In genomic region chr11:86572623-86573022, GRCm38 (mm10) we compare ENCODE assay signal across 22 mouse cellular contexts. TPM values are rescaled to one million over a fixed set of nuclear protein-coding genes. Genes with fewer than 3 reads are reported as not detected.
A peak's percentile ranks its signal among the peaks of the same experiment; 100 is the strongest.
DNase-seq lines count a peak whose midpoint lies in the region; ATAC-seq and TF ChIP-seq lines count a peak whose summit lies in the region.
"Had no signal": no experiment of that assay in that cellular context is flagged by ENCODE, and none has a peak within 500 bp of the region (broad histone marks: within the 10 kb centered on the region; RNA-seq: fewer than 3 reads in every experiment).

No protein-coding gene starts in this region.

- no peak for DNase-seq in lung, embryonic 14.5 days
- DNase-seq in lung, postnatal 10 days: no peak
- DNase-seq in 416B (ENCODE audit: low read depth) (peak; percentile 49), A20 (ENCODE audit: low read depth, low spot score) (peak; percentile 41)
- no peak for DNase-seq in embryonic facial prominence, embryonic 10.5 days (ENCODE audit: low spot score)
- no peak for DNase-seq in cerebellum, postnatal 4 days (ENCODE audit: low spot score in 2 of 2)
- no peak for DNase-seq in midbrain, embryonic 11.5 days (ENCODE audit: low spot score, missing footprints)
- DNase-seq: adrenal gland, adult 8-10 months; cerebellum, adult 2 months; cerebellum, postnatal 36 days; forebrain, postnatal 0 days; gastrocnemius, postnatal 36 days; heart, postnatal 4 days; kidney, postnatal 36 days; thymus, adult 18-20 months had no signal

- no peak overlapping the region for H3K4me2 ChIP-seq in lung, embryonic 14.5 days
- H3K4me2 ChIP-seq in midbrain, embryonic 11.5 days: no peak overlapping the region
- H3K4me2 ChIP-seq: heart, embryonic 15.5 days; hindbrain, embryonic 14.5 days; neural tube, embryonic 15.5 days; stomach, embryonic 15.5 days had no signal

- H3K4me3 ChIP-seq in lung, embryonic 14.5 days (ENCODE audit: low read depth, low read length): no peak overlapping the region
- no peak overlapping the region for H3K4me3 ChIP-seq in embryonic facial prominence, embryonic 10.5 days
- H3K4me3 ChIP-seq in midbrain, embryonic 11.5 days (ENCODE audit: low read depth, low read length): no peak overlapping the region
- H3K4me3 ChIP-seq: heart, embryonic 15.5 days; neural tube, embryonic 15.5 days; stomach, embryonic 15.5 days had no signal

- WGBS in lung, embryonic 14.5 days: 57% methylated on average over 2 of the region's 2 CpGs
- WGBS in embryonic facial prominence, embryonic 10.5 days: 78% methylated on average over 2 of the region's 2 CpGs
- WGBS in midbrain, embryonic 11.5 days: 74% methylated on average over 2 of the region's 2 CpGs

- peak overlapping the region; percentile 86 for H3K27ac ChIP-seq in lung, embryonic 14.5 days (ENCODE audit: low read depth)
- peak overlapping the region; percentile 85 for H3K27ac ChIP-seq in embryonic facial prominence, embryonic 10.5 days (replicated peaks)
- H3K27ac ChIP-seq in midbrain, embryonic 11.5 days (ENCODE audit: low read depth, low read length): no peak overlapping the region
- H3K27ac ChIP-seq: hindbrain, embryonic 14.5 days; liver, embryonic 14.5 days; neural tube, embryonic 15.5 days had no signal

- H3K27me3 ChIP-seq in lung, embryonic 14.5 days (ENCODE audit: insufficient read depth, low read length): no peaks in the 10 kb centered on the region
- H3K27me3 ChIP-seq in embryonic facial prominence, embryonic 10.5 days (replicated peaks; ENCODE audit: low read depth, poor library complexity, severe bottlenecking): no peaks in the 10 kb centered on the region
- H3K27me3 ChIP-seq in midbrain, embryonic 11.5 days (ENCODE audit: control insufficient read depth, insufficient read depth, low read length): no peaks in the 10 kb centered on the region
- H3K27me3 ChIP-seq: heart, embryonic 15.5 days; neural tube, embryonic 15.5 days; stomach, embryonic 15.5 days had no signal

- no peak; the same call in 1 of the 2 replicates for TF ChIP-seq CTCF in lung, embryonic 14.5 days (IDR thresholded peaks at IDR 0.05; ENCODE audit: low read depth)

- H3K9ac ChIP-seq in lung, embryonic 14.5 days: no peak overlapping the region
- no peak overlapping the region for H3K9ac ChIP-seq in midbrain, embryonic 11.5 days (ENCODE audit: low read length)
- H3K9ac ChIP-seq: forebrain, postnatal 0 days; heart, embryonic 15.5 days; hindbrain, embryonic 14.5 days; liver, embryonic 14.5 days; neural tube, embryonic 15.5 days; stomach, embryonic 15.5 days had no signal

- H3K9me3 ChIP-seq in lung, embryonic 14.5 days (ENCODE audit: low read depth, low read length): no peaks in the 10 kb centered on the region
- H3K9me3 ChIP-seq in embryonic facial prominence, embryonic 10.5 days: no peaks in the 10 kb centered on the region
- H3K9me3 ChIP-seq in midbrain, embryonic 11.5 days (ENCODE audit: control insufficient read depth, low read length): no peaks in the 10 kb centered on the region
- H3K9me3 ChIP-seq: heart, embryonic 15.5 days; neural tube, embryonic 15.5 days; stomach, embryonic 15.5 days had no signal

- no peaks in the 10 kb centered on the region; the same call in 1 of the 2 replicates for H3K36me3 ChIP-seq in lung, embryonic 14.5 days (ENCODE audit: insufficient read depth)
- no peaks in the 10 kb centered on the region for H3K36me3 ChIP-seq in embryonic facial prominence, embryonic 10.5 days (replicated peaks)
- no peaks in the 10 kb centered on the region for H3K36me3 ChIP-seq in midbrain, embryonic 11.5 days (ENCODE audit: control insufficient read depth, insufficient read depth, low read length)
- H3K36me3 ChIP-seq: neural tube, embryonic 15.5 days; stomach, embryonic 15.5 days had no signal

- peaks cover 21% of the 10 kb centered on the region for H3K4me1 ChIP-seq in lung, embryonic 14.5 days (ENCODE audit: insufficient read depth)
- peaks cover 61% of the 10 kb centered on the region for H3K4me1 ChIP-seq in embryonic facial prominence, embryonic 10.5 days
- no peaks in the 10 kb centered on the region for H3K4me1 ChIP-seq in midbrain, embryonic 11.5 days (ENCODE audit: control insufficient read depth, insufficient read depth, low read length)

- no peak for ATAC-seq in lung, embryonic 14.5 days (ENCODE audit: insufficient read depth)
- ATAC-seq in midbrain, embryonic 11.5 days (ENCODE audit: low FRiP score): no peak
- ATAC-seq: activated CD4-positive, CD25-positive, alpha-beta regulatory T cell, adult 4 months; forebrain, postnatal 0 days; midbrain, embryonic 16.5 days had no signal

RNA-seq across cellular contexts. Expression of gene Tubd1, which starts 27.8 kb away (rescaled TPM):
- 14.2 and 14.7 TPM in 2 replicates for polyA plus RNA-seq in lung, embryonic 14.5 days (2014; fragmentation: Nextera tagmentation; extraction: Ambion mirVana)
- 13.2 and 14.8 TPM in 2 replicates for polyA plus RNA-seq in embryonic facial prominence, embryonic 10.5 days (2016; fragmentation: Nextera tagmentation; extraction: Ambion mirVana)
- polyA plus RNA-seq in midbrain, embryonic 11.5 days (2014; fragmentation: Nextera tagmentation; extraction: Ambion mirVana): 11.2 and 15.1 TPM in 2 replicates

RNA-seq across cellular contexts. Expression of gene Rps6kb1, which starts 28.0 kb away (rescaled TPM):
- 58.8 and 66.5 TPM in 2 replicates for polyA plus RNA-seq in lung, embryonic 14.5 days (2014; fragmentation: Nextera tagmentation; extraction: Ambion mirVana)
- 63.0 and 66.9 TPM in 2 replicates for polyA plus RNA-seq in embryonic facial prominence, embryonic 10.5 days (2016; fragmentation: Nextera tagmentation; extraction: Ambion mirVana)
- polyA plus RNA-seq in midbrain, embryonic 11.5 days (2014; fragmentation: Nextera tagmentation; extraction: Ambion mirVana): 54.1 and 62.2 TPM in 2 replicates

Comparison
In these comparisons a context has a peak if more than half of its experiments do, and no peak if none do; other contexts are left out.
1. DNase-seq: peak in 416B (single experiment) and A20 (single experiment); none in lung, embryonic 14.5 days (single experiment), lung, postnatal 10 days (single experiment), embryonic facial prominence, embryonic 10.5 days (single experiment), cerebellum, postnatal 4 days (0 of 2) and midbrain, embryonic 11.5 days (single experiment).